Mouse (Mus musculus): ENCODE data around the gene Des.

Des gene

DNA sequence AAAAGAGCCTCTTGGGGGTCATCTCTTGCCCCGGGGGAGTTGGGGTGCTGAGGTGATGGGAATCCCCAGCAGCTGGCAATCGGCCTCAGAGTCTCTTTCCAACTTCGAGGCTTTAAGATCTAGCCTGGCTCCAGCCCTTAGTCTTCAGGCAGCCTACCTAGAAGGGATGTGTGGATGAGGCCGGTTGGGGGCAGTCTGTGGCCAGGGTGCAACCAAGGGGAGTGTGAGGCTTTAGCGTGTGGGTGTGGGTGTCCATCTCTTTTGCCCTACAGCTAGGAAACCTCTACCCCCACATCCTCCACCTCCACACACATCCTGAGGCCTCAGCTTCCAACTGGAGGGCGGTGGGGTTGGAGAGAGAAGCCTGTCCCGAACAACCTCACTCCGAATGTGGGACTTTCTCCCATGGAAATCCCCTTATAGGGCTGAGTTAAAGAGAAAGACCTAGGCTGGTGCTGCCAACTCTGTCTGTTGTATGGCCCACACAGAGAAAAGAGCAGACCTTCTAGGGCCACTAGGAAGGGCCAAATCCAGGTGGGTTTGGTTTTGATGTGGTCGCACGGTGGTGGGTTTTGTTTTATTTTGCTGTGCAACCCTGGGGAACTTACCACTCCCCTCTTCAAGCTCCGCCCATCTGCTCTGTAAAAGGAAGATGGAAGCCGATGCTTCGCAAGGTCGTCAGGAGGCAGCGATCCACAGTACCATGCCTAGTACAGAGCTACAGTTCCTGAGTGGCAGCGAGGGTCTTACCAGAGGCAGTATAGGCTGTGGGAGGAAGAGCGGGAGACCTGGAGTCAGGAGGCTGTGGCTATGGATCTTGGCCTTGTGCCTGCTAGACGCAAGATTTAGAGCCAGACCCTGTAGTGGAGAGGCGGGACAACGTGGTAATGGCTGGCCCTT, 14.8 kb upstream of the Des start:
- peak in 1 of 2 experiments; percentile 58 for DNase-seq (ENCODE audit: low spot score in 2 of 2)

GRCm38 (mm10) chr1:75347279-75347678, 12.8 kb upstream of the Des start:
- peak in 1 of 2 experiments; percentile 54 for DNase-seq (ENCODE audit: low spot score in 2 of 2)

GRCm38 (mm10) chr1:75349275-75349674, 10.9 kb upstream of the Des start:
- no peak for DNase-seq (ENCODE audit: low spot score in 2 of 2)

GRCm38 (mm10) chr1:75357261-75357660, 2.9 kb upstream of the Des start:
- DNase-seq (ENCODE audit: low spot score in 2 of 2), result no peak

DNA sequence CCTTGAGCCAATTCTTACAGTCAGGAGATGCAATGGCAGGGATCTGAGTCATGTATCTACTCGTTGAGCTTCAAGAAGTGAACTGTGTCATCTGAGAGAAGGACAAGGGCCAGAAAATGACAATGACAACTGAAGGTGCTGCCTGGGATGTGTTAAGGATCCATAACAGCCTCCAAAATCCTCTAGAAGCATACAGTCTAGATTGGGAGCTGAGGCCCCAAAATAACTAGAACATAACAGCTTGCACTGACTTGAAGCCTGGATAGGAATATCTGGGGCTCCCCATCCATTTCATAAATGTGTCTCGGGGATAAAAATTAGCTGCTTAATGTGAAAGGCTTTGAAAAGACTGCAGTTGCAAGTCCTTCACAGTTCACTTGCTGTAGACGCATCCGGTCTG, 2.1 kb upstream of the Des start:
- DNase-seq (ENCODE audit: low spot score in 2 of 2), result no peak

GRCm38 (mm10) chr1:75359346-75359745, 783 bp upstream of the Des start:
- no peak for DNase-seq (ENCODE audit: low spot score in 2 of 2)

- DNase-seq (ENCODE audit: low spot score in 2 of 2), result no peak
These were observed 994 bp downstream of the Des start for GRCm38 (mm10) chr1:75361123-75361522.

DNA sequence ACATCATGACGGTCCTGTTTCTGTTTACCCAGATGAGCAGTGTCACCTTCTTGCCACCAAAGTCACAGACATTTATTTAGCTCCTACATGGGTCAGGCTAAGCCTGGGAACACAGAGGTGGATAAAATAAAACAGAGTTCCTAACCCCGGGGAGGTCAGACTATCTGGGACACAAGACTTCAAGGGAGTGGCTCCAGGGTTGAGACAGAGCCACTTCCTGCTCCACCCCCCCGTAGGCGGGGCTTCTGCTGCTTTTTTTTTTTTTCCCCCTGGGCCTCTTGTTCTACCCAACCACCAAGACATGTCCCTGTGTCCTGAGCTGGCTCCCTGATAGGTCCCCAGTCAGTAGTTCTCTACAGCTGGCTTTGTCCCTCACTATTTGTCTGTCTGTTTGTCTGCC, 1.6 kb downstream of the Des start:
- DNase-seq (ENCODE audit: low spot score in 2 of 2), result no peak

DNA sequence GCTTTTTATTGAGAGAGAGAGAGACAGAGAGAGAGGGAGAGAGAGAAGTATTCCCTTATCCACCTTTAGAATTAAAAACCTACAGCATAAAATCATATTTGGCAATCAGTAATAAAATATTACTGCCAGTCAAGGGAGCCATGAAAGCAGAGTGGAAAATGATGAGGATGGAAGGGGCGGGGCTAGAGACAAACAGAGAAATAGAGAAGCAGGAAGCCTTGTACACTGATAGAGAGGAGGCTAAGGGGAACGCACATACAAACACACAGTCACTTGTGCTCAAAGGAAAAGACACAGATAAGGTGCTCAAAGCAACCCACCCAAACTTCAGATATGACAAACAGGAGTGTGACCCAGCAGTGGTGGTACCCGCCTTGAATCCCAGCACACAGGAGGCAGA, 3.7 kb downstream of the Des start:
- DNase-seq (ENCODE audit: low spot score in 2 of 2), result no peak

DNA sequence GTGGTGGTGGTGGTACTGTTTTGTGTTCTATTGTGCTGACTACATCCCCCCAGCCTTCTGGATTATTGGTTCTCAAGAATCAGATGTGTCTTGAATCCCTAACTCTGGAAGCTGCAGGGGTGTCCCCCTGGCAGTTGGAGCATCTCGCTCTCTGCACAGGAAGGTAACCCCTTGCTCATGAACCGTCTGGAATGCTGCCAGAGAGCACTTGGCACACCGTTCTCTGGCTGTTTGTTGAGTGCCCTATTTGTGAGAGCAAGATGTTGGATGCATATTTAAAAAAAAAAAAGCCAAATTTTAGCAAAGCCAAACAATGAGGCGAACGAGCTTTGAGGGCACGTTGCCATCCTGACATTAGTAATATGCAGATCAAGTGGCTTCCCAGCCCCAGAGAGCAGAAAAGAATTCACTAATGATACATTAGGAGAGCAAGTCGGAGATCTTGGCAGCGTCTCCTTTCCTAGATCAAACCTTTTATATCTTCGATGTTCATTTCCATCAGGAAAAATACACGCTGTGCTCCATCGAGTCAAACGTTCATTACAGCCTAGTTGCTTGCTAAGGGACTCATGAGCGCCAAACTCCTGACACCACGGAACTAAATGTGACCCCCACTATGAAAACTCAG, 5.5 kb downstream of the Des start:
- DNase-seq (ENCODE audit: low spot score in 2 of 2), result no peak

DNA sequence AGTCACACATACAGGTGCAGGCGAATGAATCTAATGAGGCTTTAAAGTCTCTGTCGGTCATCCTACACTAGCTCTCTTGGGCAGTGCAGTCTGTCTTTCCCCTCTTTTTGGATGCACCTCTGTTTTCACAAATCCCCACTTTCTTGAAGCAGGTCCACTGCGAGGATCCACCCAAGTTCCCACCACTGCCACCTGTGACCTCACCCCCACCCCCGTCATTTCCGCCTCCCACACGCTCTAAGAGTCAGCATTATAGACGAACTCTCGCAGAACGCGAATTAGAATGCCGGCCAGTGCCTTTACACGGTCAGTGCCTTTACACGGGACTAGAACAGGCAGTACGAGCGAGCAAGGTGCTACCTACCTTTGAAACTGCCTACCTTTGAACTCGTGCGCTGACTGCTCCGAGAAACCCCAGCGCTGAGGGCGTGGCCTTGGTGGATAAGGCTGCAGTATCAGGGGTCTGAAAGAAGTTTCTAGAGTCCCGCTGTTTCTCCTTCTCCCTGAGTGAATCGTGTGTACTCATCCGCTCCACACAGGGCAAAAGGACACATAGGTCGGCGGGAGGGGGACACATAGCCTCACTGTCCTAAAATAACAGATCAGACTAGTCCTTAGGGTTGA, 9.3 kb downstream of the Des start:
- DNase-seq (ENCODE audit: low spot score in 2 of 2), result no peak

DNA sequence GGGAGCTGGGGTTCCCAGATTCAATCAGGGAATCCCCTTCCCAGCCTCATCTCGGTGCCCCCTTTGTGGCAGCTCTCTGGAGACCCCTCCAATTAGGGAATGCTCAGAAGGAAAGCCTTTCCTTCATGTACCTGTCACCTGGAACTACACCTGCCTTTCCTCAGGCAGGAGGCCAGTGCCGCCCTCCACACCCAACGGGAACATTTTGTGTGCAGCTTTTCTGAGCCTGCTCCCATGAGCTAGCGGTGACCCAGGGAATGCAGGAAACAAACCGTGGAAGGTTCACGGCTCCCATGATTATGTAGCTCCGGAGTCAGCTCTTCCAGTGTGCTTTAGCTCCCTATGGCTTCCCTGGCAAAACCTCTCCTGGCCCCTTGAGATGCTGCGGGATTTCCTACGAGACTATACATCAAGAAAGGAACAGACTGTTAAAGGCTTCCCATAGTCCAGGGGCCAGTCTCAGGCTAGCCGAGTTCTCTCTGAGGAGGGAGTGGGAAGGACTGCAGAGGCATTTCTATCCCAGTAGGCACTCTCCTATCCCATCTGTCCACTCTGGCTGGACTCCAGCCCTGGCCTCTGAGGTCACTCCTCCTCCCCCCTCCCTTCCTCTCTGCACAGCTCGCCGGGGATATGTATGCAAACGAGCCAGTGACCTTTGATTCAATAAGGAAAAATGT, 10.0 kb downstream of the Des start:
- DNase-seq (ENCODE audit: low spot score in 2 of 2), result no peak

GRCm38 (mm10) chr1:75371317-75372095, 11.4 kb downstream of the Des start:
- peak in 1 of 2 experiments; percentile 75 for DNase-seq (ENCODE audit: low spot score in 2 of 2)

DNA sequence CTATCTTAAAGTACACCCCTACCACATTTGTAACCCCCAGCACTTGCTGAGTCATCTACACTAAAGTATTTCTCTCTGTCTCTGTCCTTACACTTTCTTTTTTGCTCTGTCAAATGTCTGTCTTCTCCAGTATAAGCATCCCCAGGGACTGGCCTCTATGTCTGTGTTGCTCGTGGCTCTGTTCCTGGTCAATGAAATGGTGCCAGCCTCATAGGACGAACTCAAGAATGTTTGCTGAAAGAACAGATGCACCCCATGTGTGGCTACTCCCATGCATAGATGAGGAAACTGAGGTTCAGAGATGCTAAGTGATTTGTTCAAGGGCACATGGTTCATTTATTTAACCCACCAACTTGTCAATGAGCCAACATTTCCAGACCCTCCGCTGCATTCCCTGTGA, 12.3 kb downstream of the Des start:
- no peak for DNase-seq (ENCODE audit: low spot score in 2 of 2)

- DNase-seq (ENCODE audit: low spot score in 2 of 2), result no peak
These were observed 13.1 kb downstream of the Des start for GRCm38 (mm10) chr1:75373276-75373675.

GRCm38 (mm10) chr1:75374950-75375936, 15.1 kb downstream of the Des start, which contains the start of gene Speg:
Gene Speg (plus strand): TSS chr1:75375297.
- DNase-seq (ENCODE audit: low spot score in 2 of 2), result no peak

GRCm38 (mm10) chr1:75379196-75379595, 19.1 kb downstream of the Des start:
- no peak for DNase-seq (ENCODE audit: low spot score in 2 of 2)

GRCm38 (mm10) chr1:75379931-75380330, 19.8 kb downstream of the Des start:
- no peak for DNase-seq (ENCODE audit: low spot score in 2 of 2)

DNA sequence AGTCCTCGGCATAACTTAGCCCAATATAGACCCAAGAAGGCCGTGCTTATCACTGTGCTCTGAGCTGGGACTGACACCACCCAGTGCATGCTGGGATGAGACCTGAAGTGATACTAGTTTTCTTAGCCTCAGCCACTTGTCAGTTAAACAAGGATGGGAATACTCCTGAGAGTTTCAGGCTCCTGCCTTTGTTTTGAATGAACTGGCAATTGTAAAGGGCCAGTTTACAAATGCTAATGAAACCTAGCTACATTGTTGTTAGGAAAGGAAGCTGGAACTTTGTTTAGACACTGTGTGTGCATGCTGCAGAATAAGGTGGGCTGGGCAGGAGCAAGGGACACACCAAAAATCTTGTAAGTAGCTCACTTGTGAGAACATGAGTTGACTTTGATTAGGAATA, 20.8 kb downstream of the Des start:
- no peak for DNase-seq (ENCODE audit: low spot score in 2 of 2)
